Mouse (Mus musculus) ES-Bruce4 (cell line): ENCODE results near the gene Nr2e1.

Experiments
- CTCF ChIP-seq: IDR thresholded peaks from one replicate; pipeline ENCODE4 v1.8.1; 2011; ENCODE audit warnings: low read depth, low read length
- EP300 ChIP-seq: IDR thresholded peaks from 2 replicates; pipeline ENCODE4 v1.6.1; 2011; ENCODE audit warnings: low read depth, low read length; ENCODE audit not compliant: insufficient read depth
- POLR2A ChIP-seq: IDR thresholded peaks from one replicate; pipeline ENCODE4 v1.8.1; 2011; ENCODE audit warnings: low read length; ENCODE audit not compliant: insufficient read depth

DNA sequence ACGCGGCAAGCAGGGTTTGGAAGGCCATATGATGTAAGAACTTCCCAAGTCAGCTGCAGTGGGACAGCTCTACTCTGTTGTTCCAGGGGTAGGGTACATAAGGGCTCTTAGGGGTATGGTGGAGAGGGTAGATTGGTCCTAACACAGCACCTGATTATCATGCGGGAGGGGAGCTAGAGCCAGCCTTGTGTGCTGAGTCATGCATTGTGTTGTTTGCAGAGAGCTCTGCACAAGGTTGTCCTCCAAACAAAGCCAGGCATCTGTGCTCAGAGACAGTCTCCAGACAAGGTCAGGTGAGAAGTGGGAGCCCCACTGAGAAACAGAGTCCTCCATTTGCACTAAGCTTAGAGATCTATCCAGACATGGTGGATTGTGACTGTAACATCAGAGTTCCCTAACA is 36.9 kb downstream of the Nr2e1 start:
- TF ChIP-seq CTCF (no peak), POLR2A (no peak), EP300 (peak; percentile 70)
